Mouse (Mus musculus) liver, postnatal 0 days (tissue): ENCODE data around the gene Mrpl42. TPM values are rescaled to one million over a fixed set of nuclear protein-coding genes. Genes with fewer than 3 reads are reported as not detected.

Source experiments
- ATAC-seq: fragments of 200-750 bp; cut with Nextera tagmentation; 2 replicates; pipeline ENCODE4 v1.8.0; 2017; ENCODE audit warnings: mild to moderate bottlenecking, moderate library complexity
- DNase-seq: peaks from one replicate; pipeline ENCODE4 v3.0.0-alpha.2; 2016
- H3K27ac ChIP-seq: fragments of 300-500 bp; sonication (generic); 2 replicates; pipeline ENCODE4 v1.5.1; 2014; ENCODE audit warnings: antibody characterized with exemption, moderate library complexity, mild to moderate bottlenecking, low read depth
- H3K27me3 ChIP-seq: fragments of 300-500 bp; sonication (generic); 2 replicates; pipeline ENCODE4 v1.6.1; 2014; ENCODE audit warnings: low read length, control low read depth, mixed read lengths; ENCODE audit not compliant: insufficient read depth
- H3K36me3 ChIP-seq: fragments of 300-500 bp; sonication (generic); replicated peaks from 2 replicates; pipeline ENCODE4 v1.6.1; 2014; ENCODE audit warnings: mild to moderate bottlenecking, control low read depth, low read length, moderate library complexity, mixed read lengths; ENCODE audit not compliant: insufficient read depth
- H3K4me1 ChIP-seq: fragments of 300-500 bp; sonication (generic); 2 replicates; pipeline ENCODE4 v1.6.1; 2014; ENCODE audit warnings: antibody characterized with exemption, mild to moderate bottlenecking, control low read depth; ENCODE audit not compliant: insufficient read depth
- H3K4me2 ChIP-seq: fragments of 300-500 bp; sonication (generic); 2 replicates; pipeline ENCODE4 v1.6.1; 2014; ENCODE audit warnings: low read depth, mild to moderate bottlenecking, low read length, moderate library complexity, mixed read lengths
- H3K4me3 ChIP-seq: fragments of 300-500 bp; sonication (generic); 2 replicates; pipeline ENCODE4 v1.5.1; 2014; ENCODE audit warnings: low read depth, low read length
- H3K9ac ChIP-seq: fragments of 300-500 bp; sonication (generic); replicated peaks from 2 replicates; pipeline ENCODE4 v1.6.1; 2014; ENCODE audit warnings: mild to moderate bottlenecking, moderate library complexity
- H3K9me3 ChIP-seq: fragments of 300-500 bp; sonication (generic); 2 replicates; pipeline ENCODE4 v1.6.1; 2016; ENCODE audit warnings: mild to moderate bottlenecking, control low read depth, low read length, mixed read lengths
- CTCF ChIP-seq: sonication (generic); IDR thresholded peaks from 2 replicates; pipeline ENCODE4 v1.5.1; 2016; ENCODE audit warnings: antibody characterized with exemption, low read depth
- EP300 ChIP-seq: IDR thresholded peaks from 2 replicates; pipeline ENCODE4 v1.6.1; 2016; ENCODE audit warnings: antibody characterized with exemption, low read depth, mild to moderate bottlenecking
- WGBS: fragments of 180-500 bp; shearing (Covaris S2); extraction: QIAGEN DNeasy Blood & Tissue Kit; methylation state at CpG from one replicate; pipeline ENCODE4 v1.1.7; 2014; ENCODE audit not compliant: insufficient replicate concordance; 5-methylcytosine and 5-hydroxymethylcytosine counted together
- polyA plus RNA-seq: library from polyadenylated mRNA; unstranded; fragments of >200 nt; fragmentation: Nextera tagmentation; extraction: Ambion mirVana; gene quantifications from 2 replicates; pipeline ENCODE4 v1.2.1, GENCODE M21; 2015

Mrpl42 gene
- polyA plus RNA-seq, 1 experiment from 2014 or later: 163 TPM

GRCm38 (mm10) chr10:95468894-95469293 is 32.8 kb downstream of the Mrpl42 start:
- H3K27ac ChIP-seq: no peak overlapping the region
- TF ChIP-seq CTCF: no peak
- TF ChIP-seq EP300: no peak

GRCm38 (mm10) chr10:95465485-95465896 is 36.2 kb downstream of the Mrpl42 start:
- Histone ChIP-seq H3K4me2 (no peak overlapping the region), H3K4me3 (no peak overlapping the region), H3K27me3 (no peaks in the 10 kb centered on the region), H3K9ac (no peak overlapping the region), H3K27ac (no peak overlapping the region), H3K4me1 (no peaks in the 10 kb centered on the region), H3K9me3 (no peaks in the 10 kb centered on the region), H3K36me3 (no peaks in the 10 kb centered on the region)
- TF ChIP-seq CTCF: no peak
- no peak for TF ChIP-seq EP300
- WGBS: 36% methylated on average over 4 of the region's 4 CpGs
- DNase-seq (no peak), ATAC-seq (no peak)

More at GRCm38 (mm10) chr10:95468894-95469293, 32.8 kb downstream of the Mrpl42 start:
- H3K27me3 ChIP-seq: no peaks in the 10 kb centered on the region
- DNase-seq: no peak
- H3K36me3 ChIP-seq: no peaks in the 10 kb centered on the region
- H3K9ac ChIP-seq: no peak overlapping the region
- WGBS: 62% methylated on average over 4 of the region's 4 CpGs
- no peak overlapping the region for H3K4me3 ChIP-seq
- H3K4me1 ChIP-seq: no peaks in the 10 kb centered on the region
- H3K4me2 ChIP-seq: no peak overlapping the region
- no peaks in the 10 kb centered on the region for H3K9me3 ChIP-seq
- no peak for ATAC-seq

DNA sequence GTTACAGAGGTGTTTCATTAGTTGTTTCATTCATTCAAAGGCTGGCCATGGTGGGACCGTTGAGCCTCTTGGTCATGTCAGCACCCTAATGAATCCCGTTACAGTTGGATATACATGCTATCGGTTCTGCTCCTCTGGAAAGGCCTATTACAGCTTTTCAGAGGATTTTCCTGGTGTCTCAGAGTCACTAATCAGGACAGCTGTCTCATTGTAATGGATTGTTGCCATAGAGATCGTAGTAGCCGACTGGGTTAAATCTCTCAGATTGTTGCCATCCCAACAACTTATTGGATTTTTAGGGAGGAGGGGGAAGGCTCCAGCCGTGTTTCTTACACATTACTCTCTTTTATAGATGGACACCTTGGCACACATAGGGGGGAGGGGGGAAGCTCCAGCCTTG is 37.2 kb downstream of the Mrpl42 start:
- no peaks in the 10 kb centered on the region for H3K27me3 ChIP-seq
- no peak overlapping the region for H3K4me3 ChIP-seq
- H3K27ac ChIP-seq: no peak overlapping the region
- no peak overlapping the region for H3K4me2 ChIP-seq
- WGBS: 84% methylated on average over 6 of the region's 6 CpGs
- DNase-seq (no peak), ATAC-seq (no peak)
- no peak overlapping the region for H3K9ac ChIP-seq
- H3K4me1 ChIP-seq: no peaks in the 10 kb centered on the region
- no peaks in the 10 kb centered on the region for H3K9me3 ChIP-seq
- TF ChIP-seq CTCF (no peak), EP300 (no peak)
- no peaks in the 10 kb centered on the region for H3K36me3 ChIP-seq

DNA sequence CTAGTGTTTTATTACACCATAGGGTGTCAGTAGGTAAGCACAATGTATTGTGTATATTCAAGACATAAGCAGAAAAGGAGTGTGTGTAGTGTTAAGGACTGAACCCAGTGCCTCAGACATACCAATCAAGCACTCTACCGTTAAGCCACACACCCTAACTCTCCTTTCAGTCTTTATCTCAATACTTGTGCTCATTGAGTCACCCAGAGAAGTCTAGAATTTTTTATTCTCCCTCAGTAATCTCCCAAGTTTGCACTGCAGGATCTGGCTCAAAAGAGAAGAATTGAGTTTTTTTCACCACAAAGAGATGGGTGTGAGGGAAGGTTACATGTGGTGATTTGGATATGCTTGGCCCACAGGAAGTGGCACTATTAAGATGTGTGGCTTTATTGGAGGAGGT is 39.5 kb downstream of the Mrpl42 start:
- no peak for ATAC-seq
- H3K4me1 ChIP-seq: no peaks in the 10 kb centered on the region
- 63% methylated on average over 1 of the region's 1 CpGs for WGBS

GRCm38 (mm10) chr10:95461053-95461553 is 40.6 kb downstream of the Mrpl42 start:
- Histone ChIP-seq H3K4me1 (no peaks in the 10 kb centered on the region), H3K4me3 (no peak overlapping the region), H3K27me3 (no peaks in the 10 kb centered on the region), H3K9ac (no peak overlapping the region), H3K36me3 (no peaks in the 10 kb centered on the region), H3K27ac (no peak overlapping the region), H3K9me3 (no peaks in the 10 kb centered on the region), H3K4me2 (no peak overlapping the region)
- TF ChIP-seq EP300 (no peak), CTCF (no peak)
- ATAC-seq: no peak
- 69% methylated on average over 4 of the region's 4 CpGs for WGBS
- no peak for DNase-seq

More for the DNA sequence above, 39.5 kb downstream of the Mrpl42 start:
- Histone ChIP-seq H3K27me3 (no peaks in the 10 kb centered on the region), H3K36me3 (no peaks in the 10 kb centered on the region), H3K9ac (no peak overlapping the region), H3K27ac (no peak overlapping the region), H3K9me3 (no peaks in the 10 kb centered on the region), H3K4me3 (no peak overlapping the region), H3K4me2 (no peak overlapping the region)
- no peak for DNase-seq
- TF ChIP-seq CTCF (no peak), EP300 (no peak)

DNA sequence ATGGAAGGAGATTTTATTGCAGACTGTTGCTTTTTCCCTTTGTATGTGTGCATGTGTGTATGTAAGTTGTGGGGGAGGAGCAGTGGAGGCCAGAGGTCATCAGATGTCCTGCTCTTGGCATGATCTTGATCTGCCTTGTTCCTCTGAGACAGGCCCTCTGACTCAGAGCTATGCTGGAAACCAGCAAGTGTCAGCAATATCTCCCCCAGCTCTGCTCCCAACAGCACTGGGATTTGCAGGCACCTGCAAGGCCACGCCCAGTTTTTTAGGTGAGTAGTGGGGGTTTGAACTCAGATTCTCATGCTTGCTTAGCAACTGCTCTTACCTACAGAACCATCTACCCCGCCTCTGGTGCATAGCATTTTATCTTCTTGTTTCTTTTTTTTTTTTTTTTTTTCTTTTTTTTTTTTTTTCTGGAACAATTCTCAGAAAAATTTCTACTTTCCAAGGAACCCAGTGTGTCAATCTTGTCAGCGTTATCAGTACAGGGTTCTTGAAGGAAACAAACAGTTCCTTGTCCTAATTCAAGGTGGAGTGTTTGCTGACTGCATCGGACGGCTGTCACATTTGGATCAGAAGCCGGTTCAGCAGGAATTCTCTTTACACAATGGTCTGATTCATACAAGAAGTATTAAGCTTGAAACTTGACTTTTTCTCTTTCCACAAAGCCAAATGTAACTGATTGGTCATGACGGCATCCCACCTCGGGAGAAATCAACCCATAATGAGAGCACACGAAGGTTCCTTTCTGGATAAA is 43.5 kb downstream of the Mrpl42 start:
- ATAC-seq (no peak), DNase-seq (no peak)
- no peak overlapping the region for H3K27ac ChIP-seq
- TF ChIP-seq EP300: no peak
- no peak for TF ChIP-seq CTCF
- no peaks in the 10 kb centered on the region for H3K9me3 ChIP-seq
- H3K4me1 ChIP-seq: no peaks in the 10 kb centered on the region
- no peak overlapping the region for H3K4me3 ChIP-seq
- H3K9ac ChIP-seq: no peak overlapping the region
- no peaks in the 10 kb centered on the region for H3K36me3 ChIP-seq
- no peaks in the 10 kb centered on the region for H3K27me3 ChIP-seq
- H3K4me2 ChIP-seq: no peak overlapping the region
- WGBS: 69% methylated on average over 9 of the region's 9 CpGs
